Mouse (Mus musculus) G1E (cell line): ENCODE data around the gene Mrgprb5. TPM values are rescaled to one million over a fixed set of nuclear protein-coding genes. Genes with fewer than 3 reads are reported as not detected.
"Not testable (repeated sequence)": the region's sequence is repeated elsewhere in the genome, so short reads cannot be mapped to it uniquely, and the experiment has no call there.

Experiments used
- ATAC-seq: 2 replicates; pipeline ENCODE4 v1.8.0; 2016; ENCODE audit warnings: mild to moderate bottlenecking; ENCODE audit not compliant: insufficient number of reproducible peaks, poor library complexity, low FRiP score, severe bottlenecking; ENCODE audit errors: extremely low read depth
- DNase-seq: peaks from one replicate; pipeline ENCODE4 v3.0.0; 2012; ENCODE audit warnings: low spot score
- H3K27me3 ChIP-seq: 2 replicates; pipeline ENCODE4 v1.6.1; 2012; ENCODE audit warnings: mild to moderate bottlenecking, low read length, inconsistent platforms; ENCODE audit not compliant: insufficient read depth
- H3K36me3 ChIP-seq: replicated peaks from 2 replicates; pipeline ENCODE3; 2012; ENCODE audit warnings: mild to moderate bottlenecking, inconsistent platforms
- H3K4me1 ChIP-seq: 2 replicates; pipeline ENCODE4 v1.6.1; 2012; ENCODE audit warnings: low read depth, low read length, inconsistent platforms, mixed read lengths; ENCODE audit not compliant: insufficient read depth
- H3K4me3 ChIP-seq: 2 replicates; pipeline ENCODE4 v1.5.1; 2012; ENCODE audit warnings: low read depth, mild to moderate bottlenecking, inconsistent platforms, low read length, moderate library complexity, mixed read lengths
- H3K9me3 ChIP-seq: replicated peaks from 2 replicates; pipeline ENCODE4 v1.6.1; 2012; ENCODE audit warnings: inconsistent platforms
- CTCF ChIP-seq: IDR thresholded peaks from 2 replicates; pipeline ENCODE4 v1.5.1; 2012; ENCODE audit warnings: low read depth, low read length, inconsistent platforms, mixed read lengths
- GATA1 ChIP-seq: IDR thresholded peaks from 2 replicates; pipeline ENCODE4 v1.6.1; 2012; ENCODE audit warnings: borderline replicate concordance, low read length, inconsistent platforms, mixed read lengths
- GATA2 ChIP-seq: IDR thresholded peaks from 2 replicates; pipeline ENCODE4 v1.6.1; 2012; ENCODE audit warnings: low read depth, low read length, inconsistent platforms, borderline replicate concordance
- POLR2AphosphoS5 ChIP-seq: IDR thresholded peaks from 2 replicates; pipeline ENCODE4 v1.6.1; 2012; ENCODE audit warnings: low read depth, low read length, inconsistent platforms; ENCODE audit not compliant: insufficient replicate concordance
- TAL1 ChIP-seq: conservative IDR thresholded peaks from 2 replicates; pipeline ENCODE4 v1.6.1; 2012; ENCODE audit warnings: low read depth, low read length, inconsistent platforms, mixed read lengths
- polyA plus RNA-seq: library from polyadenylated mRNA; stranded (reverse); fragments of >175 nt; gene quantifications from 2 replicates; pipeline ENCODE4 v1.2.3, GENCODE M21; 2012
- total RNA-seq, 2 experiments: library from RNA; stranded (forward) in 1 of 2; stranded (reverse) in 1 of 2; fragments of 200-1000 nt in 1 of 2; fragments of >200 nt in 1 of 2; fragmentation: Nextera tagmentation in 1 of 2; gene quantifications; 2 replicates each; pipeline ENCODE4 v1.2.3; 2014 to 2017

Gene Mrgprb5
- total RNA-seq (2014; fragmentation: Nextera tagmentation) (not detected in 2 replicates), total RNA-seq (2017) (not detected in 2 replicates), polyA plus RNA-seq (not detected in 2 replicates)

GRCm38 (mm10) chr7:48168919-48169318 is at the start of gene Mrgprb5:
Mrgprb5 (minus strand) TSS chr7:48169019.
- no peaks in the 10 kb centered on the region for H3K36me3 ChIP-seq
- no peaks in the 10 kb centered on the region for H3K27me3 ChIP-seq
- no peaks in the 10 kb centered on the region for H3K9me3 ChIP-seq
- no peaks in the 10 kb centered on the region for H3K4me1 ChIP-seq
- H3K4me3 ChIP-seq: no peak within 1 kb of the TSS
- DNase-seq (no peak), ATAC-seq (no peak)
- TF ChIP-seq POLR2AphosphoS5 (no peak), GATA2 (no peak), GATA1 (no peak)

GRCm38 (mm10) chr7:48199188-48199587 is 30.4 kb upstream of the Mrgprb5 start, which contains the start of gene Mrgprb4:
Mrgprb4 (minus strand) TSS chr7:48199288.
- ATAC-seq: no peak

GRCm38 (mm10) chr7:48167471-48167870 is 1.3 kb downstream of the Mrgprb5 start:
- Histone ChIP-seq H3K4me1 (no peaks in the 10 kb centered on the region), H3K9me3 (no peaks in the 10 kb centered on the region), H3K4me3 (no peak overlapping the region), H3K36me3 (no peaks in the 10 kb centered on the region), H3K27me3 (no peaks in the 10 kb centered on the region)
- no peak for ATAC-seq
- no peak for DNase-seq
- no peak for TF ChIP-seq TAL1
- TF ChIP-seq CTCF: no peak
- TF ChIP-seq POLR2AphosphoS5: no peak
- no peak for TF ChIP-seq GATA2
- no peak for TF ChIP-seq GATA1

More at GRCm38 (mm10) chr7:48199188-48199587, 30.4 kb upstream of the Mrgprb5 start, which contains the start of gene Mrgprb4:
- H3K4me3 ChIP-seq: no peak within 1 kb of the TSS
- H3K9me3 ChIP-seq: peaks cover 3% of the 10 kb centered on the region; the same call in 1 of the 2 replicates
- no peak for DNase-seq
- no peaks in the 10 kb centered on the region for H3K4me1 ChIP-seq
- H3K27me3 ChIP-seq: no peaks in the 10 kb centered on the region
- H3K36me3 ChIP-seq: no peaks in the 10 kb centered on the region
- TF ChIP-seq GATA1 (no peak), POLR2AphosphoS5 (no peak)

- Histone ChIP-seq H3K27me3 (no peaks in the 10 kb centered on the region), H3K4me1 (no peaks in the 10 kb centered on the region), H3K9me3 (peaks cover 26% of the 10 kb centered on the region), H3K4me3 (no peak overlapping the region), H3K36me3 (no peaks in the 10 kb centered on the region)
- ATAC-seq: no peak
- TF ChIP-seq POLR2AphosphoS5 (no peak), TAL1 (no peak), GATA2 (no peak), GATA1 (no peak), CTCF (no peak)
- no peak for DNase-seq
These were observed 30.5 kb downstream of the Mrgprb5 start for GRCm38 (mm10) chr7:48138248-48138702.

GRCm38 (mm10) chr7:48137216-48138077 is 31.4 kb downstream of the Mrgprb5 start:
- TF ChIP-seq TAL1 (no peak), POLR2AphosphoS5 (no peak), GATA1 (no peak), GATA2 (no peak), CTCF (no peak)
- H3K9me3 ChIP-seq: peaks cover 23% of the 10 kb centered on the region
- H3K4me1 ChIP-seq: no peaks in the 10 kb centered on the region
- no peaks in the 10 kb centered on the region for H3K27me3 ChIP-seq
- no peak for DNase-seq
- no peaks in the 10 kb centered on the region for H3K36me3 ChIP-seq
- ATAC-seq: no peak
- no peak overlapping the region; the same call in 1 of the 2 replicates for H3K4me3 ChIP-seq

- H3K36me3 ChIP-seq: no peaks in the 10 kb centered on the region
- H3K4me1 ChIP-seq: no peaks in the 10 kb centered on the region
- DNase-seq: no peak
- TF ChIP-seq CTCF (no peak), GATA2 (no peak), TAL1 (no peak), POLR2AphosphoS5 (no peak), GATA1 (no peak)
- H3K4me3 ChIP-seq: no peak overlapping the region
- H3K27me3 ChIP-seq: no peaks in the 10 kb centered on the region
- H3K9me3 ChIP-seq: peaks cover 8% of the 10 kb centered on the region
- ATAC-seq: no peak
These were observed 36.1 kb downstream of the Mrgprb5 start for GRCm38 (mm10) chr7:48132674-48133073.

GRCm38 (mm10) chr7:48132247-48132646 is 36.6 kb downstream of the Mrgprb5 start:
- not testable (repeated sequence) for DNase-seq, H3K27me3 ChIP-seq, H3K4me3 ChIP-seq, H3K4me1 ChIP-seq, ATAC-seq, H3K9me3 ChIP-seq, H3K36me3 ChIP-seq

- not testable (repeated sequence) for H3K36me3 ChIP-seq, H3K4me1 ChIP-seq, H3K9me3 ChIP-seq, H3K27me3 ChIP-seq, H3K4me3 ChIP-seq, ATAC-seq, DNase-seq
These were observed 37.0 kb downstream of the Mrgprb5 start for GRCm38 (mm10) chr7:48131820-48132219.
